Mouse (Mus musculus) stomach, postnatal 0 days (tissue): Measurements from ENCODE around the gene Msmb. TPM values are rescaled to one million over a fixed set of nuclear protein-coding genes. Genes with fewer than 3 reads are reported as not detected.

Source experiments
- ATAC-seq: fragments of 200-750 bp; cut with Nextera tagmentation; 2 replicates; pipeline ENCODE4 v1.8.0; 2017; ENCODE audit not compliant: low FRiP score, low TSS enrichment
- DNase-seq: peaks from one replicate; pipeline ENCODE4 v3.0.0-alpha.2; 2016; ENCODE audit warnings: low spot score
- H3K27ac ChIP-seq: fragments of 300-500 bp; sonication (generic); replicated peaks from 2 replicates; pipeline ENCODE4 v1.5.1; 2014; ENCODE audit warnings: mild to moderate bottlenecking, control low read depth
- H3K27me3 ChIP-seq: fragments of 300-500 bp; sonication (generic); 2 replicates; pipeline ENCODE4 v1.6.1; 2014; ENCODE audit warnings: low read length; ENCODE audit not compliant: control insufficient read depth, insufficient read depth
- H3K36me3 ChIP-seq: fragments of 300-500 bp; sonication (generic); 2 replicates; pipeline ENCODE4 v1.6.1; 2014; ENCODE audit warnings: low read length, mixed read lengths; ENCODE audit not compliant: control insufficient read depth, insufficient read depth
- H3K4me1 ChIP-seq: fragments of 300-500 bp; sonication (generic); replicated peaks from 2 replicates; pipeline ENCODE4 v1.6.1; 2014; ENCODE audit warnings: antibody characterized with exemption; ENCODE audit not compliant: control insufficient read depth, insufficient read depth
- H3K4me2 ChIP-seq: fragments of 300-500 bp; sonication (generic); replicated peaks from 2 replicates; pipeline ENCODE4 v1.6.1; 2014; ENCODE audit warnings: low read depth, mild to moderate bottlenecking, control low read depth, moderate library complexity
- H3K4me3 ChIP-seq: fragments of 300-500 bp; sonication (generic); 2 replicates; pipeline ENCODE4 v1.5.1; 2014; ENCODE audit warnings: low read depth, low read length, control low read depth
- H3K9ac ChIP-seq: fragments of 300-500 bp; sonication (generic); 2 replicates; pipeline ENCODE4 v1.6.1; 2014; ENCODE audit warnings: mild to moderate bottlenecking, low read length, control low read depth, mixed read lengths
- H3K9me3 ChIP-seq: fragments of 300-500 bp; sonication (generic); 2 replicates; pipeline ENCODE4 v1.6.1; 2016; ENCODE audit warnings: low read length; ENCODE audit not compliant: control insufficient read depth
- CTCF ChIP-seq: IDR thresholded peaks from 2 replicates; pipeline ENCODE4 v1.5.1; 2016; ENCODE audit warnings: antibody characterized with exemption, low read depth, mild to moderate bottlenecking, moderate library complexity
- EP300 ChIP-seq: optimal IDR thresholded peaks from 2 replicates; pipeline ENCODE3; 2016; ENCODE audit warnings: antibody characterized with exemption
- WGBS: fragments of 180-500 bp; shearing (Covaris S2); extraction: QIAGEN DNeasy Blood & Tissue Kit; methylation state at CpG from one replicate; pipeline ENCODE4 v1.1.7; 2014; 5-methylcytosine and 5-hydroxymethylcytosine counted together
- polyA plus RNA-seq: library from polyadenylated mRNA; unstranded; fragments of >200 nt; fragmentation: Nextera tagmentation; extraction: Ambion mirVana; gene quantifications from 2 replicates; pipeline ENCODE4 v1.2.1, GENCODE M21; 2015

The Msmb gene
- polyA plus RNA-seq, 1 experiment from 2014 or later, result not detected

- no peaks in the 10 kb centered on the region for H3K9me3 ChIP-seq
- no peak overlapping the region for H3K4me3 ChIP-seq
- ATAC-seq (no peak), DNase-seq (no peak)
- 85% methylated on average over 5 of the region's 5 CpGs for WGBS
- TF ChIP-seq EP300, result no peak
- no peak for TF ChIP-seq CTCF
- no peak overlapping the region for H3K27ac ChIP-seq
- H3K36me3 ChIP-seq, result no peaks in the 10 kb centered on the region
- H3K4me1 ChIP-seq, result no peaks in the 10 kb centered on the region
- H3K9ac ChIP-seq, result no peak overlapping the region
- no peaks in the 10 kb centered on the region for H3K27me3 ChIP-seq
- H3K4me2 ChIP-seq, result no peak overlapping the region
Observed at GRCm38 (mm10) chr14:32140359-32140965, 1.4 kb upstream of the Msmb start.

- no peaks in the 10 kb centered on the region for H3K4me1 ChIP-seq
- no peaks in the 10 kb centered on the region for H3K27me3 ChIP-seq
- ATAC-seq, result no peak
Observed at GRCm38 (mm10) chr14:32144734-32145133, 2.9 kb downstream of the Msmb start.

GRCm38 (mm10) chr14:32145401-32145800 is 3.6 kb downstream of the Msmb start:
- H3K4me1 ChIP-seq, result no peaks in the 10 kb centered on the region
- H3K27me3 ChIP-seq, result no peaks in the 10 kb centered on the region
- H3K9me3 ChIP-seq, result no peaks in the 10 kb centered on the region
- ATAC-seq (no peak), DNase-seq (no peak)
- H3K9ac ChIP-seq, result no peak overlapping the region
- 64% methylated on average over 4 of the region's 4 CpGs for WGBS
- no peak overlapping the region for H3K4me2 ChIP-seq
- H3K36me3 ChIP-seq, result no peaks in the 10 kb centered on the region
- H3K27ac ChIP-seq, result no peak overlapping the region
- no peak for TF ChIP-seq EP300
- no peak for TF ChIP-seq CTCF
- no peak overlapping the region for H3K4me3 ChIP-seq

More at GRCm38 (mm10) chr14:32144734-32145133, 2.9 kb downstream of the Msmb start:
- Histone ChIP-seq H3K36me3 (no peaks in the 10 kb centered on the region), H3K4me3 (no peak overlapping the region), H3K4me2 (no peak overlapping the region), H3K27ac (no peak overlapping the region), H3K9ac (no peak overlapping the region), H3K9me3 (no peaks in the 10 kb centered on the region)
- TF ChIP-seq CTCF, result no peak
- TF ChIP-seq EP300, result no peak
- DNase-seq, result no peak

- TF ChIP-seq CTCF (no peak), EP300 (no peak)
- WGBS, result 72% methylated on average over 7 of the region's 7 CpGs
- no peak for ATAC-seq
- no peak for DNase-seq
- Histone ChIP-seq H3K27ac (no peak overlapping the region), H3K4me1 (no peaks in the 10 kb centered on the region), H3K4me3 (no peak overlapping the region), H3K9ac (no peak overlapping the region), H3K36me3 (no peaks in the 10 kb centered on the region), H3K4me2 (no peak overlapping the region), H3K27me3 (no peaks in the 10 kb centered on the region), H3K9me3 (no peaks in the 10 kb centered on the region)
Observed at GRCm38 (mm10) chr14:32145809-32146511, 4.1 kb downstream of the Msmb start.

GRCm38 (mm10) chr14:32146578-32146977 is 4.8 kb downstream of the Msmb start:
- ATAC-seq (no peak), DNase-seq (no peak)
- no peaks in the 10 kb centered on the region for H3K36me3 ChIP-seq
- no peaks in the 10 kb centered on the region for H3K4me1 ChIP-seq
- no peak overlapping the region for H3K27ac ChIP-seq
- no peak for TF ChIP-seq CTCF
- TF ChIP-seq EP300, result no peak
- no peaks in the 10 kb centered on the region for H3K27me3 ChIP-seq
- no peaks in the 10 kb centered on the region for H3K9me3 ChIP-seq
- no peak overlapping the region for H3K9ac ChIP-seq
- 73% methylated on average over 2 of the region's 2 CpGs for WGBS
- H3K4me2 ChIP-seq, result no peak overlapping the region
- no peak overlapping the region for H3K4me3 ChIP-seq

- no peaks in the 10 kb centered on the region for H3K9me3 ChIP-seq
- no peak overlapping the region for H3K9ac ChIP-seq
- no peak overlapping the region for H3K4me2 ChIP-seq
- H3K27ac ChIP-seq, result no peak overlapping the region
- ATAC-seq, result no peak
- 92% methylated on average over 2 of the region's 2 CpGs for WGBS
- no peaks in the 10 kb centered on the region for H3K36me3 ChIP-seq
- no peaks in the 10 kb centered on the region for H3K4me1 ChIP-seq
- H3K27me3 ChIP-seq, result no peaks in the 10 kb centered on the region
- no peak overlapping the region for H3K4me3 ChIP-seq
- no peak for DNase-seq
- TF ChIP-seq EP300 (no peak), CTCF (peak; percentile 51)
Observed at GRCm38 (mm10) chr14:32150872-32151271, 9.0 kb downstream of the Msmb start.
